In genomic region chr14:58076030-58076521, GRCm38 (mm10) we compare ENCODE assay signal across 8 mouse cellular contexts. TPM values are rescaled to one million over a fixed set of nuclear protein-coding genes. Genes with fewer than 3 reads are reported as not detected.
DNase-seq lines count a peak whose midpoint lies in the region; ATAC-seq lines count a peak whose summit lies in the region.

No protein-coding gene starts in this region.

- no peaks in the 10 kb centered on the region for H3K36me3 ChIP-seq in embryonic facial prominence, embryonic 10.5 days (replicated peaks)
- H3K36me3 ChIP-seq in heart, embryonic 16.5 days (ENCODE audit: control insufficient read depth, insufficient read depth): no peaks in the 10 kb centered on the region
- no peaks in the 10 kb centered on the region for H3K36me3 ChIP-seq in liver, embryonic 15.5 days (replicated peaks)

- peak overlapping the region; percentile 71 for H3K4me3 ChIP-seq in embryonic facial prominence, embryonic 10.5 days
- H3K4me3 ChIP-seq in heart, embryonic 16.5 days (ENCODE audit: low read length): peak overlapping the region; percentile 80
- peak overlapping the region; percentile 43 for H3K4me3 ChIP-seq in liver, embryonic 15.5 days (replicated peaks)

- peak overlapping the region; percentile 81 for H3K9ac ChIP-seq in heart, embryonic 16.5 days (ENCODE audit: low read length)
- H3K9ac ChIP-seq in liver, embryonic 15.5 days: no peak overlapping the region

- peak; percentile 69 for ATAC-seq in heart, embryonic 16.5 days (replicated peaks; ENCODE audit: extremely low read depth, insufficient read depth, low FRiP score)
- no peak for ATAC-seq in liver, embryonic 15.5 days (ENCODE audit: insufficient read depth)
- ATAC-seq in megakaryocyte progenitor cell, adult 5-6 weeks (replicated peaks; ENCODE audit: poor library complexity): no peak

- peaks cover 53% of the 10 kb centered on the region for H3K4me1 ChIP-seq in embryonic facial prominence, embryonic 10.5 days
- H3K4me1 ChIP-seq in heart, embryonic 16.5 days (ENCODE audit: control insufficient read depth, insufficient read depth, low read length): peaks cover 16% of the 10 kb centered on the region
- H3K4me1 ChIP-seq in liver, embryonic 15.5 days (replicated peaks): peaks cover 18% of the 10 kb centered on the region; the same call in 1 of the 2 replicates

- peak; percentile 47 to 54 for DNase-seq in B cell, adult 2 months
- DNase-seq in adrenal gland, adult 18-20 months (ENCODE audit: low spot score in 2 of 2): peak; percentile 55 to 56
- peak; percentile 80 for DNase-seq in embryonic facial prominence, embryonic 10.5 days (ENCODE audit: low spot score)
- peak; percentile 72 to 80 for DNase-seq in kidney, postnatal 4 days
- DNase-seq in right cerebral cortex, adult 2 months (ENCODE audit: low spot score in 2 of 2): peak; percentile 63 to 68

- H3K9me3 ChIP-seq in embryonic facial prominence, embryonic 10.5 days: no peaks in the 10 kb centered on the region
- no peaks in the 10 kb centered on the region for H3K9me3 ChIP-seq in heart, embryonic 16.5 days (replicated peaks; ENCODE audit: control insufficient read depth, low read length)
- H3K9me3 ChIP-seq in liver, embryonic 15.5 days (replicated peaks): no peaks in the 10 kb centered on the region

- peaks cover 88% of the 10 kb centered on the region for H3K27me3 ChIP-seq in embryonic facial prominence, embryonic 10.5 days (replicated peaks; ENCODE audit: low read depth, poor library complexity, severe bottlenecking)
- H3K27me3 ChIP-seq in heart, embryonic 16.5 days (ENCODE audit: control insufficient read depth, insufficient read depth, low read length): peaks cover 19% of the 10 kb centered on the region
- peaks cover 88% of the 10 kb centered on the region for H3K27me3 ChIP-seq in liver, embryonic 15.5 days

- peak overlapping the region; percentile 83 for H3K4me2 ChIP-seq in heart, embryonic 16.5 days (ENCODE audit: low read depth, low read length)
- peak overlapping the region; percentile 59 for H3K4me2 ChIP-seq in liver, embryonic 15.5 days

- H3K27ac ChIP-seq in embryonic facial prominence, embryonic 10.5 days (replicated peaks): peak overlapping the region; percentile 75
- peak overlapping the region; percentile 85 for H3K27ac ChIP-seq in heart, embryonic 16.5 days (ENCODE audit: low read length)
- H3K27ac ChIP-seq in liver, embryonic 15.5 days (replicated peaks): no peak overlapping the region

- under 1% methylated on average over 40 of the region's 40 CpGs for WGBS in embryonic facial prominence, embryonic 10.5 days
- WGBS in heart, embryonic 16.5 days: 0% methylated on average over 40 of the region's 40 CpGs
- WGBS in liver, embryonic 15.5 days (ENCODE audit: insufficient replicate concordance): 0% methylated on average over 40 of the region's 40 CpGs

RNA-seq across cellular contexts. Expression of gene Fgf9, which starts 5.7 kb away (rescaled TPM):
- 10 to 100 TPM in 1 of 2 experiments, 1 to 10 TPM in 1; 9.2 to 22.5 TPM for total RNA-seq in adrenal gland, adult 18-20 months (2021)
- 5.7 and 6.5 TPM in 2 replicates for polyA plus RNA-seq in embryonic facial prominence, embryonic 10.5 days (2016; fragmentation: Nextera tagmentation; extraction: Ambion mirVana)
- 6.5 and 9.1 TPM in 2 replicates for polyA plus RNA-seq in heart, embryonic 16.5 days (2015; fragmentation: Nextera tagmentation; extraction: Ambion mirVana)
- polyA plus RNA-seq in liver, embryonic 15.5 days (2015; fragmentation: Nextera tagmentation; extraction: Ambion mirVana): 0.13 and 0.30 TPM in 2 replicates
- total RNA-seq in megakaryocyte progenitor cell, adult 5-6 weeks (2015): not detected in 2 replicates
- total RNA-seq in megakaryocyte progenitor cell, adult 5-6 weeks (2017): not detected in 2 replicates
